Mouse (Mus musculus) stomach, postnatal 0 days (tissue): Measurements from ENCODE around the gene Prkag2.

ENCODE experiments used
- CTCF ChIP-seq: IDR thresholded peaks from 2 replicates; pipeline ENCODE4 v1.5.1; 2016; ENCODE audit warnings: antibody characterized with exemption, low read depth, mild to moderate bottlenecking, moderate library complexity
- EP300 ChIP-seq: optimal IDR thresholded peaks from 2 replicates; pipeline ENCODE3; 2016; ENCODE audit warnings: antibody characterized with exemption

- TF ChIP-seq CTCF (no peak), EP300 (no peak)
Measured at GRCm38 (mm10) chr5:25009770-25010169, 90.7 kb downstream of the Prkag2 start.
